Mouse (Mus musculus) embryo, embryonic 10 days (tissue): ENCODE results near the gene Crebbp.

Experiments
- DNase-seq: peaks from one replicate; pipeline ENCODE4 v3.0.0-alpha.2; 2015; ENCODE audit warnings: low spot score

The Crebbp gene

DNA sequence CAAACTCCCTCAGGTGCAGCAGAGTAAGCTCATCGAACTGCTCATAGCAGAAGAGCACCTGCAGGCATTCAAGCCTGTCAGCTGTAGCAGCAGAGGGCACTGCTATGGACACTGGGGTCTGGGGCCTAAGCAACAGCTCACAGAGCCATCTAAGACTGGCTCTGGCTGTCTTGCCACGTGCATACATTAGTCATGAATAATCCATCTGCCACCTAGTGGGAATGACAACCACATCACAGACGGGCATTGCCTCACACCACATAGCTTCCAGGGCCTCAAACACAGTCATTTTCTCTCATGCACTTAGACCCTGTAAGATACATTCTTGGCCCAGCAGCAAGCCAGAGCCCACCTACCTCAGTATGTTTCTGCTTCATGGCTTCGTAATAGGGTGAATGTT lies 168.3 kb downstream of the Crebbp start:
- no peak for DNase-seq

GRCm38 (mm10) chr16:4044093-4044492 lies 169.7 kb downstream of the Crebbp start:
- DNase-seq: no peak

- DNase-seq: no peak
Measured at GRCm38 (mm10) chr16:4041646-4042045, 172.2 kb downstream of the Crebbp start.

DNA sequence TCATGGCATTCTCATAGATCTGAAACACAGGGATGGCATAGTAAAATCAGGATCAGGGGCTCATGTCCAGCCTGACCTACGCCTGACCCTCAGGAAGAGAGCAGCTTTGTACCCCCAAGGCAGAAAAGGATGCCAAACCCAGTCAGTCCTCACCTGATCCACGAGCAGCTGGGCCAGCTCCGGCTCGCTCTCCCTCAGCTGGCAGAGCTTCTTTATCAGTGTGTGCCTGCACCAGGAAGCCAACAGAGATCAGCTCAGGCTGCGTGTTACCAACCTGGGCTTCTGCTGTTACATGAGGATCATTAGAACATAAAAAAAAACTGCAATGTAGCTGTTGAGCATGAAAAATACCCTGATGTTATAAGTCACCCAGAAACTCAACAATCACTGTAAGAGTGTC lies 173.6 kb downstream of the Crebbp start:
- DNase-seq: no peak

GRCm38 (mm10) chr16:4037690-4038089 lies 176.1 kb downstream of the Crebbp start:
- DNase-seq: no peak

DNA sequence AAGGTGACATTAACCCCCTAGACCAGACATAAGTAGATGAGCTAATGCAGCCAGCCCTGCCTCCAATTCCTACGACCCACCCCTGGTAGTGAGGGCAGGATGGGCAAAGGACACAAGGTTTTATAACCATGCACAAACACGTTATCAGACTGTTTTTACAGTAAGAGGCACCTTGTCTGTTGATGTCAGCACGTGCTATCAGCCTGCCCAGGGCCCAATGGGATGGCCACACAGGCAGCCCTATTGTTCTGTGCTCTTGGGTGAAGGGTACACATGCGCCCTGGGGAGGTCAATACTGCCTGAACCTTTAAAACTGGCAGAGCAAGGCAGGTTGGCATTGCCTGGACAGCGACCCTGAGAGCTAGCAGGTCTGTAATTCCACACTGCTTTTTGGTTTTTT lies 177.0 kb downstream of the Crebbp start, which contains the start of gene Dnase1:
Dnase1 (plus strand) TSS at position 136 of the 400 bp plus-strand sequence.
- DNase-seq: no peak

- DNase-seq: no peak
Measured at GRCm38 (mm10) chr16:4035575-4035974, 178.2 kb downstream of the Crebbp start.

- no peak for DNase-seq
Measured at GRCm38 (mm10) chr16:4034476-4034875, 179.3 kb downstream of the Crebbp start.

DNA sequence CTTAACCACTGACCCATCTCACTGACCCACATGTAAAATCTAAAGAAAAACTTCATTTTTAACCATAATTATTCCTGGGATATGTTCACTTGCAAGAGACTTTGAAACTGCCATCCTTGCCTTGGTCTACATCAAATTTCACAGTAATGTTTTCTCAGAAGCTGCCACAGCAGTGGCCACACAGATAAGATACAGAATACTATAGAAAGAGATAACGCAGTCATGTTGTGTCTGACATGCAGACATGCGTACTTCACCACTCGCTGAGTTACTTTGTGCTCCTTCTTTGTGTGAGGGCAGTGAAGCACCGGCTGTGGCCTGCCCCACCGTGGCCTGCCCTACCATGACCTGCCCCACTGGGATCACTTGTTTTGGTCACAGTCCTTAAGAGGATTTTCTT lies 179.8 kb downstream of the Crebbp start:
- DNase-seq: no peak

DNA sequence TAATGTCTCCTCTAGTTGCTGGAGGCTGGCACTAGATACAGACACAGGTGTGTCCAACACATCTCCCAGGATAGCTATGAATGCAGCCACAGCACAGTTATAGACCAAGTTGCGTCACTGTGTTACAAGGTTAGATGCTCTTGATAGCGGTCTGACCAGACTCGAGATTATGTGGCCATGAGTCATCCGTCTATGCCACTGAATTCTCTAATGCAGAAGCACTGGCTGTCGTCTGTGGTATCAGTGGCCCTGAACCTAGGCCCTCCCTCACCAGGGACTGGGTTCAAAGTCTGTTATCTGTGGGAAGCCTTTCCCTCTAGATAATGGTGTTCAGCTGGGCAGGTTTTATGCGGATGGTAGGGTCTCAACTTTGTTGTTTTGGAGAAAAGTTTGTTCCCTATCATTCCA lies 181.5 kb downstream of the Crebbp start:
- no peak for DNase-seq

- DNase-seq: no peak
Measured at GRCm38 (mm10) chr16:4031441-4032274, 182.1 kb downstream of the Crebbp start.
